Mouse (Mus musculus) small intestine, adult 2 months (tissue): Measurements from ENCODE around the gene Atg14. TPM values are rescaled to one million over a fixed set of nuclear protein-coding genes. Genes with fewer than 3 reads are reported as not detected.
A peak's percentile ranks its signal among the peaks of the same experiment; 100 is the strongest.

Experiments used
- H3K27ac ChIP-seq: fragments of 200-500 bp; 2 replicates; pipeline ENCODE4 v1.5.1; 2012; ENCODE audit warnings: low read depth, low read length, control low read depth, inconsistent platforms; ENCODE audit not compliant: insufficient read depth
- H3K27me3 ChIP-seq: fragments of 200-500 bp; 2 replicates; pipeline ENCODE4 v1.6.1; 2012; ENCODE audit warnings: mild to moderate bottlenecking, moderate library complexity, low read length, inconsistent platforms; ENCODE audit not compliant: control insufficient read depth, insufficient read depth
- H3K36me3 ChIP-seq: fragments of 200-500 bp; 2 replicates; pipeline ENCODE4 v1.6.1; 2012; ENCODE audit warnings: mild to moderate bottlenecking, low read length, control low read depth, inconsistent platforms; ENCODE audit not compliant: control insufficient read depth, insufficient read depth
- H3K4me1 ChIP-seq: fragments of 200-500 bp; 2 replicates; pipeline ENCODE4 v1.6.1; 2012; ENCODE audit warnings: low read length, inconsistent platforms, mixed read lengths; ENCODE audit not compliant: control insufficient read depth, insufficient read depth, insufficient read length
- H3K4me3 ChIP-seq: fragments of 200-500 bp; 2 replicates; pipeline ENCODE4 v1.5.1; 2012; ENCODE audit warnings: low read depth, mild to moderate bottlenecking, control low read depth, inconsistent platforms, low read length, moderate library complexity
- CTCF ChIP-seq: fragments of 200-500 bp; IDR thresholded peaks from 2 replicates; pipeline ENCODE4 v1.5.1; 2012; ENCODE audit warnings: low read depth, mild to moderate bottlenecking, control low read depth, inconsistent platforms, low read length, moderate library complexity, mixed read lengths; ENCODE audit not compliant: insufficient replicate concordance, insufficient read length; ENCODE audit errors: extremely low read depth
- POLR2A ChIP-seq: fragments of 200-500 bp; IDR thresholded peaks from 2 replicates; pipeline ENCODE4 v1.6.1; 2012; ENCODE audit warnings: low read depth, mild to moderate bottlenecking, control low read depth, inconsistent platforms, low read length, moderate library complexity
- WGBS: fragments of 180-500 bp; shearing (Covaris S2); methylation state at CpG from one replicate; pipeline ENCODE4 v1.1.7; 2018; 5-methylcytosine and 5-hydroxymethylcytosine counted together
- polyA plus RNA-seq: library from polyadenylated mRNA; depleted of rRNA; stranded (reverse); fragments of >200 nt; gene quantifications from 2 replicates; pipeline ENCODE4 v1.2.3, GENCODE M21; 2012

Atg14 gene
- polyA plus RNA-seq, 1 experiment = 5.5 TPM

- H3K27ac ChIP-seq = no peak overlapping the region
Observed at GRCm38 (mm10) chr14:47584346-47584745, 13.9 kb upstream of the Atg14 start.

GRCm38 (mm10) chr14:47581681-47582080 is 11.2 kb upstream of the Atg14 start:
- no peaks in the 10 kb centered on the region for H3K27me3 ChIP-seq
- peaks cover 9% of the 10 kb centered on the region; the same call in 1 of the 2 replicates for H3K4me1 ChIP-seq
- H3K4me3 ChIP-seq = no peak overlapping the region
- TF ChIP-seq POLR2A (no peak), CTCF (no peak)
- H3K27ac ChIP-seq = no peak overlapping the region
- no peaks in the 10 kb centered on the region for H3K36me3 ChIP-seq
- 60% methylated on average over 2 of the region's 2 CpGs for whole genome bisulfite sequencing

More at GRCm38 (mm10) chr14:47584346-47584745, 13.9 kb upstream of the Atg14 start:
- Histone ChIP-seq H3K36me3 (no peaks in the 10 kb centered on the region), H3K4me3 (no peak overlapping the region), H3K4me1 (no peaks in the 10 kb centered on the region), H3K27me3 (no peaks in the 10 kb centered on the region)
- no peak for TF ChIP-seq CTCF
- TF ChIP-seq POLR2A = no peak

- Histone ChIP-seq H3K27me3 (no peaks in the 10 kb centered on the region), H3K36me3 (no peaks in the 10 kb centered on the region), H3K27ac (no peak overlapping the region), H3K4me1 (peaks cover 9% of the 10 kb centered on the region; the same call in 1 of the 2 replicates), H3K4me3 (no peak overlapping the region)
- WGBS = 34% methylated on average over 1 of the region's 1 CpGs
- no peak for TF ChIP-seq CTCF
- no peak for TF ChIP-seq POLR2A
Observed at GRCm38 (mm10) chr14:47581280-47581679, 10.8 kb upstream of the Atg14 start.

GRCm38 (mm10) chr14:47578086-47578485 is 7.6 kb upstream of the Atg14 start:
- 34% methylated on average over 2 of the region's 2 CpGs for WGBS
- Histone ChIP-seq H3K36me3 (no peaks in the 10 kb centered on the region), H3K4me1 (peaks cover 11% of the 10 kb centered on the region; the same call in 1 of the 2 replicates), H3K4me3 (no peak overlapping the region), H3K27me3 (no peaks in the 10 kb centered on the region), H3K27ac (no peak overlapping the region)
- TF ChIP-seq CTCF (no peak), POLR2A (no peak)

- Histone ChIP-seq H3K27ac (peak overlapping the region; percentile 90), H3K4me1 (peaks cover 13% of the 10 kb centered on the region; the same call in 1 of the 2 replicates), H3K4me3 (no peak overlapping the region), H3K36me3 (no peaks in the 10 kb centered on the region), H3K27me3 (no peaks in the 10 kb centered on the region)
- WGBS = 20% methylated on average over 4 of the region's 4 CpGs
- TF ChIP-seq POLR2A (no peak), CTCF (no peak)
Observed at GRCm38 (mm10) chr14:47576687-47577086, 6.2 kb upstream of the Atg14 start.

GRCm38 (mm10) chr14:47574721-47575120 is 4.3 kb upstream of the Atg14 start:
- WGBS = 73% methylated on average over 11 of the region's 11 CpGs
- Histone ChIP-seq H3K36me3 (no peaks in the 10 kb centered on the region), H3K27ac (no peak overlapping the region), H3K27me3 (no peaks in the 10 kb centered on the region), H3K4me1 (peaks cover 13% of the 10 kb centered on the region; the same call in 1 of the 2 replicates), H3K4me3 (no peak overlapping the region)
- TF ChIP-seq POLR2A (no peak), CTCF (no peak)

GRCm38 (mm10) chr14:47572707-47573106 is 2.3 kb upstream of the Atg14 start:
- Histone ChIP-seq H3K4me3 (no peak overlapping the region), H3K36me3 (no peaks in the 10 kb centered on the region), H3K27me3 (no peaks in the 10 kb centered on the region), H3K4me1 (peaks cover 11% of the 10 kb centered on the region; the same call in 1 of the 2 replicates), H3K27ac (no peak overlapping the region)
- WGBS = 62% methylated on average over 4 of the region's 4 CpGs
- TF ChIP-seq POLR2A = no peak
- no peak for TF ChIP-seq CTCF
